Mouse (Mus musculus) kidney, adult 2 months (tissue): ENCODE results near the gene Snd1.

ENCODE experiments used
- CTCF ChIP-seq: fragments of 200-500 bp; conservative IDR thresholded peaks from 2 replicates; pipeline ENCODE4 v1.5.1; 2011; ENCODE audit warnings: low read depth, mild to moderate bottlenecking, control low read depth, low read length, moderate library complexity, mixed read lengths; ENCODE audit not compliant: insufficient read depth, insufficient read length
- POLR2A ChIP-seq: fragments of 200-500 bp; IDR thresholded peaks from one replicate; pipeline ENCODE4 v1.6.1; 2011; ENCODE audit warnings: low read depth, low read length, control low read depth

DNA sequence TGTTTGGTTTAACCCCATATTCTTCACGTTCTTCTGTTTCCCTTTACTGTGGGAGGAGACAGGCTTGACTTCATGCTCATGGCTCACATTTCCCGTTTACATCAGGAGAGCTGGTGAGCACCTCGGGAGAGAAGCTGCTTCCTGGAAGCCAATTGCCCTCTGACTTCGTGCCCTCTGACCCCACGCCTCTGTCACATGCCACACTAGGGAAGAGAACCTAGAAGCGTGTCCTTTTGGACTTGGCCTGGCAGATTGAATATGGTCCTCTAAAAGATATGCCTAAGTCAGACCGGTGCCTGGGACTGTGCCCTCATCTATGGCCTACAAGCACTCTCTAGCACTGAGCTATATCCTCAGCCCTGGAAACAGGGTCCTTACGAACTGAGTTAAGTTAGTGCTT, 430.4 kb downstream of the Snd1 start:
- TF ChIP-seq POLR2A = no peak
- TF ChIP-seq CTCF = no peak
